Mouse (Mus musculus): ENCODE results near the gene Prl8a2.

The Prl8a2 gene

GRCm38 (mm10) chr13:27345373-27345772 is at the start of gene Prl8a2:
Prl8a2 (plus strand) TSS chr13:27345673.
- DNase-seq: no peak

- DNase-seq: no peak
Observed at GRCm38 (mm10) chr13:27312334-27313225, 32.9 kb upstream of the Prl8a2 start, which contains the start of gene Prl6a1. Prl6a1 (plus strand) TSS chr13:27312627.

GRCm38 (mm10) chr13:27334989-27335388 is 10.5 kb upstream of the Prl8a2 start:
- no peak for DNase-seq

GRCm38 (mm10) chr13:27342733-27343275 is 2.7 kb upstream of the Prl8a2 start:
- DNase-seq: no peak

- no peak for DNase-seq
Observed at GRCm38 (mm10) chr13:27390746-27391145, 45.3 kb downstream of the Prl8a2 start, which contains the start of gene Prl2b1. Prl2b1 (minus strand) TSS chr13:27390846.

- DNase-seq: no peak
Observed at GRCm38 (mm10) chr13:27399061-27399724, 53.7 kb downstream of the Prl8a2 start.
